Mouse (Mus musculus): ENCODE results near the gene Mphosph6.

The Mphosph6 gene

DNA sequence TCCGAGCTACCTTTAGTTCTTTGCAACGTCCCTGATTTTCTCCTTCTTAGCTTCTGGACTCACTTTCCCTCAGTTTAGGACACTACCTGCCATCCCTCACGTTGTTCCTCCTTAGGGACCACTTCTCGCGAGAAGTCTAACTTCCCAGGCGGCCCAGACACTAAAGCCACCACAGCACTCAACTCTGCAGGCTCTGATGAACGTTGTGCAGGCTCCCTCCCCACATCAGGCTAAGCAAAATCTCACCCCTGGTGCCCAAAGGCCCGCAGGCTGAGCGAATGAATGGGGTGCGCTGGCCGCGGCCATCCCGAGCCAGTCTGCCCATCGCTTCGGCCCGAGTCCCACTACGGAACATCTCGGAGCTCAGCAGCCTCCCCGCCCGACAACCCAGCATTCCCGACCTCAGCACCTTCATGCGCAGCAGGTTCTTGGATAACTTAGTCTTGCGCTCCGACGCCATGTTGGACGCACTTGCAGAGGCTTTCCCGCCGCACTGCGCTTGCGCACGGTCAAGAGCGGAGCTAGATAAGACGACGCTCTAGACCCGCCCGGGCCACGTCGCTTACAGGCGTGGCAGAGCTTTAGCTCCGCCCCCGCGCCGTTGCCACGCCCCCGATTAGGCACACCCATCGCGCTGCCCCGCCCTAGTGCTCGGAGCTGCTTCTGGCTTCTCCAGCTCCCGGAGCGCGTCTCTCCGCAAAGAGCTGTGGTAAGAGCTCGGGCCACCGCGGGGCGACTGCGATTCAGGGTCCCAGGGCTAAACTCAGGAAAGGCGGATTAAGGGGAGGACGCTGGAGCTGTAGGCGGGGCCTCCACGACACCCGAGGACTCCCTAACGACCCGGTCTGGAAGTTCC, at the start of gene Mphosph6:
Gene Mphosph6 (minus strand): TSS at position 501 of the 856 bp plus-strand sequence.
- DNase-seq, result peak; percentile 99

DNA sequence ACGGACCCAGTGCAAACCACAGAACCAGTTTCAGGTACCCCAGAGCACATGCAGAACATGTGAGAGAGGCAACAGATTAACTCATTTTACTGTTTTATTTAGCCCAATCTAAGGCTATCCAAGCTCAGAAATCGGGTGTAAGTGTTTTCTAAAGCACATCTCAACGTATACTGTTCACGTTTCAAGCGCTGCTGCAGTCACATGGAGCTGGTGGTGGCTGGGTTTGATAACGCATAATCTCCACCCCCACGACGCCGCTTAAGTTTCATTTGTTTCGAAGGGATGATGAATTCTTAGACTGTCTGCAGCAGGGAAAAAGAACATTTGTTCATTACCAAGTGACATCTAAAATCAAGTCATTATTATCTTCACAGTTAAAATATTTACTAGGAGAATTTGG, 48.7 kb upstream of the Mphosph6 start:
- DNase-seq, result no peak

DNA sequence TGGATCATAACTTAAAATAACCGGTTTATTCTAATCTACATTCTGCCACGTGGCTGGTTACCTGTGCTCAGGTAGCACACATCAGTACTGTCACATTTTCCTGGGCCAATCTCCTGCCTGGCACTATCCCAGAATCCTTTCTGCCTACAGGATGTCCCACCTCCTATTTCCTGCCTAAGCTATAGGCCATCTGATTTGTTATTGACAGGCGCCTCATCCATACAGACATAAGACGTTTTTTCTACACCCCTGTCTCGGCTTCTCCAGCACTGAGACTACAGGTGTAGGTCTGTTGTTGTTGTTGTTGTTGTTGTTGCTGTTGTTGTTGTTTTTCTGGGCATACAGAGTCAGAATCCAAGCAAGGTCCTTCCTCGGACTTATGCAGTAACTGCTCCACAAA, 46.1 kb upstream of the Mphosph6 start:
- no peak for DNase-seq

DNA sequence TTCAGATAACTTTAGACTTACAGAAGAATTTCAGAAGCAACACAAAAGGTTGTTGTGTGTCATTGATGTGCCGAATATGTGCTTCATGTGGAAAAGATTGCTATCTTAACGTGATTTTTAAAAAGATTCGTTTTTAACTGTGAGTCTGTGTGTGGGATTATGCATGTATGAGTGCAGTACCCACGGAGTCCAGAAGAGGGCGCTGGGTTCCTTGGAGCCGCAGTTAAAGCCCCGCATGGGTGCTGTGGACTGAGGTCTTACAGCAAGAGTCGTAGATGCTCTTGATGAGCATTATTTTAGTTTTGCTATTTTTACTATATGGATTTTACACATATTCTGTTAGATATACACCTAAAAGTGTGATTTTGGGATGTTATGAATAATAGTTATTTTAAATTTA, 42.0 kb upstream of the Mphosph6 start:
- no peak for DNase-seq

DNA sequence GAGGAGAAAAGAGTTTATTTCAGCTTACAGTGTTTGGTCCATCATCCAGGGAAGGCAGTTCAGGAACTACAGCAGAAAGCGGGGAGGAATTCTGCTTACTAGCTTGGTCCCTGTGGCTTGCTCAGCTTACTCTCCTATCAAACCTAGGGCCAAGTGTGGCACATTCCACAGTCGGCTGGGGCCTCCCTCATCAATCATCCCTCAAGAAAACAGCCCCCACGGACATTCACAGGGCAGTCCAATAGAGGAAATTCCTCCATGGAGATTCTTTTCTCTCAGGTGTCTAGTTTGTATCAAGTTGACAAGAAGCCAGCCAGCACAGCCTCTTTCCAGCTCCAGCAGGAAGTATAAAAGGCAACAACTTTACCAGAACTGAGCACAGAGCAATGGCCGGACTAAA, 11.8 kb upstream of the Mphosph6 start:
- no peak for DNase-seq

DNA sequence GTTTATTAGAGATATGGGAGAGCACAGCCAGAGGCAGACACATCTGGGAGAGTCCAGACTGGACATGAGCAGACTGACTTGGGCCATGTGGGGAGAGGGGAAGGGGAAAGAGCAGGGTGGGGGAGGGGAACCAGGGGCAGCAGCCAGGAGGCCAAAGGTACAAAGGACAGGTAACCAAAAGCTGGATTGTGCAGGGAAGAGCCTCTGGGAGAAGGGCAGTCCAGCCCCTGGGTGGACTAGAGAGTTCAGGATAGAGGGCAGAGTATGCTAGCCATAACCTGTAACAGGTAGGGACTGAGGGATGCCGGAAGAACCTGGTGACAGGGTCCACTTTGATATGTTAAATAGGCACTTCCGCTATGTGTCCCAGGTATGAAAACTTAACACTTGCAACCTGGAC, 8.9 kb upstream of the Mphosph6 start:
- DNase-seq, result no peak

DNA sequence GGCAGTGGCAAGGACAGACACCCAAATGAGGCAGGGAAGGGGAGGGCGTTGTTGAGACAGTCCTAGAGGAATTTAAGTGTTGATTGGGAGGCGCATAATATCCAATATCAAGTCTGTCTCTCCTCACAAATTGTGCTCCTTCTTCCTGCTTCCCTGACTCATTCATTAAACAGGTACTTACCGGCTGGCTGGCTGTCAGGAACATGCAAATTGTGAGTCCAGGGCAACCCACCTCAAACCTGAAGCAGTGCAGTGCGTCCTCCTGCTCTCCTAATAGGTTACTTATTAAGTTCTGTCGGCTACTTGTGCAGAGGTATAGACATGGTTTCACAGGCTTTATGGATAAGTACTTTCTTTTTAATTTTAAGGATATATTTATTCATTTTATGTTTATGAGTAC, 3.7 kb upstream of the Mphosph6 start:
- peak; percentile 76 for DNase-seq

DNA sequence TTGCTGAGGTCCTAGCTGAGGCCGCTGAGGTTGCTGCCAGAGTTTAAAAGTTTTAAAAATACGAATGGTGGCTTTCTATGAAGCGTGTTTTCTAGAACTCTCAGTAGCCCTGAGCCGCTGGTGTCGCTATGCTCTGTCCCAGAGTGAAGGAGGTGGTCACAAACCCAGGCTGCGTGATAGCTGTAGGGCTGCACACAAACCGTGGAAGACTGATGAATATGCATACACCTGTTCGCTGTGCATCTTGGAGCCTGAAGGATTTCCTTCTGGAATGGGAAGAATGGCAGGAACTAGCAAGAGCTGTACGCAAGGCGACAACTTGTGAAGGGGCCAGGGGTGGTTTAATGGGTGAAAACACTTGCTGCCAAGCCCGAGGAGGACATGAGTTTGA, 551 bp upstream of the Mphosph6 start:
- DNase-seq, result no peak

DNA sequence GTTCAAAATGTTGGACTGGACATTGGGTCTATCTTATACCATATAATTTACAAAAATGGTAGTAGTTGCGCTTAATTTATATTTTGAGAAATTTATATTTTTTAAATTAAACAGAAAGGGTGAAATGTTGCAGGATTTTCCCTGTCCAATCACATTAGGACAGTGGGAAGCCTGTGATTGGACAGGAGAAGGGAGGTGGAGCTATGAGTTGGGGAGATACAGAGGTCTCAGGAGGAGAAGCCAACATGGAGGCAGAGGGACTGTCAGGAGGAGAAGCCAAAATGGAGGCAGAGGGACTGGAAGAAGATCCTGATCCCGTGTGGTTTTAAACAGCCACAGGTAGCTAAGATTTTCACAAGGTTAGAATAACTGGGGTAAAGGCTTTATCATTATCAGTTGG, 3.7 kb downstream of the Mphosph6 start:
- DNase-seq, result no peak

DNA sequence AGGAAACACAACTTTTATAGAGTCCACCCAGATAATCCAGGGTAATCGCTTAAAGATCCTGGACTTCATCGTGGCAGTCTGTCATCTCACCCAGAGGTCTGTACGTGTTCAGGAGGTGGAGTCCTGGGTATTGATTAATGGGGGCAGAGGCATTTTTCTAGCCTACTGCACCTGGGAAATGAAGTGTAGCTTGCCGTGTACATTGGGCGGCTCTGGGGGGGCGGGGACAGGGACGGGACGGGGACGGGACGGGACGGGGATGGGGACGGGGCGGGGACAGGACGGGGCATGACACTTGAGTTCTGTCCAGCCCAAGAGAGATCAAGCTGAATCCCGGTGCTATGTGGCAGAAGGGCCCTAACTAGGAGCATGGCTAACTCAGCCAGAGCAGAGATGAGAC, 5.3 kb downstream of the Mphosph6 start:
- DNase-seq, result no peak

DNA sequence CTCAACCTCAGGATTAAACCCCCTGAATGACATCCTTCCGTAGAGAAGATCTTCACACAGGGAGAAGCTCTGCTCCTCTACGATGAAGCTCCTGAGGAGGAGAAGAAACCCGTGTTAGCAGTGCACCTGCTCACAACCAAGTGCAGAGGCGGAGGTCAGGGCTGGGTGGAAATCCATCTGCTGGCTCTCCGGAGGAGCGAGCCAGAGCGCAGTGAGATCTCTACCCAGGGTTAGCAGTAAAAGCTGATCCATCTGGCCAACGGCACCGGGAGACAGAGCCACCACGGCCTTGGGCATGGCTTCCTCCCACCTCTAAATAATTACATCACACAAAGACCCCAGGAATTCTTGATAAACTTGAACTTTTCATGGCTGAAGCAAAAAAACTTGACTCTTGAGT, 7.2 kb downstream of the Mphosph6 start:
- no peak for DNase-seq

DNA sequence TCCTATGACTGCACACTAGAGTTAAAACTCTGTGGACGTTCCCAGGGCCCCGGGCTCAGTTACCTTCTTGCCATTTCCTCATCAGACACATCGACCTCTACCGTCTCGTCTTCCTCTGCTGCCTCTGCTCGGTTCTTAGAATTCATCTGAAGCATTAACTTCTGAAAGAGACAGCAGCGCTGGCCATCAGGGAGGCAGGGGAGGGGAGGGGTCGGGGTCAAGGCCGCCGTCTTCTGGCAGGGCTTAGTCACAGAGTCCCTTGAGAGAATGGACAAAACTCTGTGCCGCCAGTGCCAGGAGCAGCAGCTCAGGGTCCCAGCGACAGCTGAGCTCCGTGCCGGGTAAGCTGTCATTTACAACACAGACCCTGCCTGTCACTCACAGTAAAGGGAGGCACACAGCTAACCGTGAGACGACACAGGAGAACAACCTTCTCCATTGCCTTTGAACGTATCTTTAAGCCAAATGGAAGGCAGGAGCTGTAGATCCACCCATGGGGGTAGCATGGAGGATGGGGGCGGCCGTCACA, 9.1 kb downstream of the Mphosph6 start:
- DNase-seq, result peak; percentile 7

DNA sequence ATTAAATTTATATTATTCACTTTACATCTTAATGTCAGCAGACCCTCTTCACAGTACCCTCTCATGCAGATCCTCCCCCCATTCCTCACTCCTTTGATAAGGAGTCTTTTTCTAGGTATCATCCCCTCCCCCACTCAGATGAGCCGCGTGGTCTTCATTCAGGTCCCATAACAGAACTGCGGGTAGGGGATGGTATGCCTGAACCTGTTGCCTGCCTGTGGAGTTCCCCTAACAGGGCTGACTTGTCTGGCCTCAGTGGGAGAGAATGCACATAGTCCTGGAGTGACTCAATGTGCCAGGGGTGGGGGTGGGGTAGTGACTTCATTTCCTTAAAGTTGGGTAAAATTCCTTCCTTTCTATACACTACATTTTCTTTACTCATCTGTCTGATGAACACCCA, 15.3 kb downstream of the Mphosph6 start:
- DNase-seq, result no peak

DNA sequence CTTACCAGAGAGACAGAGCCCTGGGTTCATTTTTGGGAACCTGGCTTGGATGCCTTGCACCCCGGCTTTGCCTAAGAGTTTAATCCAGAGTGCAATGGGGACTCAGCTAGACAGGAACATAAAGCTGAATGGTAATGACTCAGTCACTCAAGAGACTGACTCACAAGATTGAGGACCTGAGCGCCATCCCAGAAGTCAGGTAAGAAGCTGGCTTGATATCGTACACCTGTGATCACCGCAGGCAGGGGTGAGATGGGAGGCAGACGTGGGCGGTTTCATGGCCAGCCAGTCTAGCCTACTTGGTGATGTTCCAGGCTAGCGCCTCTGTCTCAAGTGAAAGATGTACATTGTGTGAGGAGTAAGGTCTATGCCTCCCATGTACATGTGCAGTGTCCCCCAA, 18.7 kb downstream of the Mphosph6 start:
- no peak for DNase-seq

DNA sequence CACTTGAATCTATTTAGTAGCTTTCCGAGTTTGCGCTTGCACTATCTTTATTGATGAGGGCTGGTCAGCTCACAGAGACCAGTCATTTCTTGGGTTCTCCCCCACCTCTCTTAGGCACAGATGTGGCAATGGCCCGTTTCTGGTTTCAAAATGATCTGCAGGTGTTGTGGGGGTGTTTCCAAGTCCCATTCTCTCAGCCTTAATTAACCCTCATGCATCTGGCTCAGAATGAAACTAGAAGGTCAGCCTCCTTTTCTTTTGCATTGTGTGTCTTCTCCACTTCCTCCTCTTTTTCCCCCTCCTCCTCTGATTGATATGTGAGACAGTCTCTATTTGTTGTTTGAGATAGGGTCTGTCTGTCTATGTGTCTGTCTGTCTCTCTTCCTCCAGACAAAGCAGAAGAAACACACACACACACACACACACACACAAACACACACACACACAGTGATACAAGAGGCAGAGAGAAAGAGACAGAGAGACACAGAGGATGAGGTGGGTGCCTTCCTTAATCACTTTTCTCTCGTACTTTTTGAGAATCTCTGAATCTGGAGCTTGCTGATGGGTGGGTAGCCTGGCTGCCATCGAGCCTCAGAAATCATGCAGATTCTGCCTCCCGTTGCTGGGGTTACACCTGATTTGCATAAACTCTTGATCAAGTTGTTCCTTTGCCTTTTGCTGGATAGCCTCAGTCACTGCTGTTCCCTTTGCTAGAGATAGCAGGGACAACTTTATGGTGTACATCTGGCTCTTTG, 20.2 kb downstream of the Mphosph6 start:
- no peak for DNase-seq

DNA sequence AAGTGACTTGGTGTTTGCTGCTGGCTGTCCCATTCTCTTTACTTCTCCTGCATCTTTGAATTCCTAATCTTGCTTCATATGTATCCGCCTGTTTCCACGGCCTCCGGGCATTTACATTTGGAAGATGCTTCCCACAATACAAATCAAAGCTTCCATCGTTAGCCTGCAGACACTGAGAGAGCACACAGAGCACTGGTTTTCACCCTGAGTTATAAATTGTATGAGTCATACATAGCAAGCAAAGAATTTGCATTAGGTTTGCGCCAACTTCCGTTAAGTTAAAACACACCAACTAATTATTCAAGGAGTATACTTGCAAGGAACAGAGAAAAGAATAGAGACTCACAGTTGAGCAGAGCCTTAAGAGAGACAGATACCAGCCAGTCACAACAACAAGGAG, 22.4 kb downstream of the Mphosph6 start:
- no peak for DNase-seq

DNA sequence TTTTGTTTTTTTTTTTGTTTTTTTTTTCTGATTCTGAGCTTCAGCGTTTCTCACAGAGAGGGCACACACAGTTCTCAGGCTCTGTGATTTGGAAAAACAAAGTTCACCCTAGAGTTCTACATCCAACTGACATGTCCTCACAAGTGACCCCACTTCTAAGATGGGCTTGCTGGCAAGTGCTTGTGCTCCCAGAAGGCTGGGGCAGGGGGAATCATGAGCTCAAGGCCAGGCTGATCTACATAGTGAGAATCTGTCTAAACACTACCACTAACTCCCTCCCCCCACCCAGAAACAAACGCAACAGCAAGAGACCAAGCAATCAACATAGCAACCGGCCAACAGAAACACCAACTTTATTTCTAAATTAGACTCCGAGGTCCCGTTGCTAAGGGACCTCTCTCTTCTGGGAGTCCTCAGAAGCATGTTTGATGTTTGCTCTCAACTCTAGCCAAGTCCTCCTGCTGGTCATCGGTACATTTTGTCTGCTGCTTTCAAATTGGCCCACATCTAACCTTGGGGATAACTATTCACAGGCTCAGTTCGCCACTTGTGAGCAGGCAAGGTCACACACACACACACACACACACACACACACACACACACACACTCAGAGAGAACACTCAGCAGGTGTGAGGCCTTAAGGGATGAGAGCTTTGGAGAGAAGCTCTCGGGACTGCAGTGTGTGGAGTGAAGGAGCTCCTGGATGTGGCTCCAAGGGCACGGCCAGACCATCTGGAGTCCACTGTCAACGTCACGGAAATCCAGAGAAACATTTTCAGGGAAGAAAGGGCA, 23.0 kb downstream of the Mphosph6 start:
- DNase-seq, result peak; percentile 12

DNA sequence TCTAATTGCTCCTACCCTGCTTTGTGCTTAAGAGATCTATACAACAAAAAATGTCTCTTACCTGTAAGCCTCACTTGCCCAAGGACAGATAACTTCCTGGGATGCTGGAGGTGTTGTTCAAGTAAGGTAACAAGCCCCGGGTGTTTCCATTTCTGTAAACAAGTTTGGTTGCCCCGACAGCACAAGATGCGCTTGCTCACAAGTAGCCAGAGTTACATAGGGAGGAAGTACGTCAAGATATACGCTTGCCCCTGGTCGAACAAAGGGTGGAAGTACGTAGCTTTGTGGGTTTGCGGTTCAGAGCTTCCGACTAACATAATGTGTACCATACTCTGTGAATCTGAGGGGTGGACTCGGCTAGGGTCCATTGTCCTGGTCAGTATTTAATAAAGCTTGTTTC, 25.7 kb downstream of the Mphosph6 start:
- DNase-seq, result no peak

DNA sequence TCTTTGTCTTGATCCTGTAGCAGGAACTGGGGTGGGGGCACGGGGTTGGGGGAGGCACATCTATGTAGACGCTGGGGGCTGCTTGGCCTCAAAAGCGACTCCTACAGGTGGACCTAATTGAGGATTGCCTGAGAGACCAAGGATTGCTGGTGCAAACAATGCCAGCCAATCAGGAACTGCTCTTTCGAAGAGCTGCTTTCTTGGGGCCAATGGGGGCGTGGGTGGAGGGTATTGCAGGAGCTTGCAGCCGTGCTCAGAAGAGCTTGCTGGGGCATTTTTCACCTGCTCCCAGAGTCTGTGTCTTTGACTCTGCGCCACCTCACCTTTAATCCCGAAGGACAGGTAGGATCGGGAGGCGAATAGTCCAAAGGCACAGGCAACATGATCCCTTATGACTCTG, 26.1 kb downstream of the Mphosph6 start:
- no peak for DNase-seq

DNA sequence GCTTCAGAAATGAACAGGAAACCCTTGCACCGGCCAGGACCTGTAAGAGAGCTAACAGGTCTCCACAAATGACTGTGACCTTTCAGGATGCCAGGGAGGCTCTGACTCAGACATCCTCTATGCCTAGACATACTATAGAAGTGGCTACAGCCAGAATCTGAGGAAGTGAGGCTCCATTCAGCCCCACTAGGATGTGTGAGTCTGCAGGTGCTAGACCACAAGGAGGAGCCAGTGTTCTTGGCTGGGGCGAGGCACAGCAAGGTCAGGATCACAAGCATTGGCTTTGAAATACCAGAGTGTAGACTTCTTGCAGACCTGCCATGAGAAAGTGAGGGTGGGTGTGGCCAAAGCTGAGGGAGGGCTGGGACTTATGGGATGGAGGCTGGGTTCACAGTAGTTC, 29.1 kb downstream of the Mphosph6 start:
- DNase-seq, result peak; percentile 29

DNA sequence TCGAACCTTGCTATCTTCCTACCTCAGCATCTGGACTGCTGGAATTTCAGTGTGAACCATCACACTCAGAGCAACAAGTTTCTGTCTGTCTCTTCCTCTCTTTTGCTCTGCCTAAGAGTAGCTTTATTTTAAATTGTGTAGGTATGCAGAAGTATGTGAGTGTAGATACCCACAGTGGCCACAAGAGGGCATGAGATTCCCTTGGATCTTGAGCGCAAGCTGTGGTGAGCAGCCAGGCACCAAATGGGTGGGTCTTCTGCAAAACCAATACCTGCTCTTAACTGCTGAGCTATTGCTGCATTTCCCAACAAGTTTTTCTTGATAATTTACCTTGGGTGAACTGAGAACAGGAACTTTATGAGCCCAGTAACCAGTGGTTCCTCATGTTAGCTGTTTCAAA, 29.6 kb downstream of the Mphosph6 start:
- DNase-seq, result peak; percentile 50

DNA sequence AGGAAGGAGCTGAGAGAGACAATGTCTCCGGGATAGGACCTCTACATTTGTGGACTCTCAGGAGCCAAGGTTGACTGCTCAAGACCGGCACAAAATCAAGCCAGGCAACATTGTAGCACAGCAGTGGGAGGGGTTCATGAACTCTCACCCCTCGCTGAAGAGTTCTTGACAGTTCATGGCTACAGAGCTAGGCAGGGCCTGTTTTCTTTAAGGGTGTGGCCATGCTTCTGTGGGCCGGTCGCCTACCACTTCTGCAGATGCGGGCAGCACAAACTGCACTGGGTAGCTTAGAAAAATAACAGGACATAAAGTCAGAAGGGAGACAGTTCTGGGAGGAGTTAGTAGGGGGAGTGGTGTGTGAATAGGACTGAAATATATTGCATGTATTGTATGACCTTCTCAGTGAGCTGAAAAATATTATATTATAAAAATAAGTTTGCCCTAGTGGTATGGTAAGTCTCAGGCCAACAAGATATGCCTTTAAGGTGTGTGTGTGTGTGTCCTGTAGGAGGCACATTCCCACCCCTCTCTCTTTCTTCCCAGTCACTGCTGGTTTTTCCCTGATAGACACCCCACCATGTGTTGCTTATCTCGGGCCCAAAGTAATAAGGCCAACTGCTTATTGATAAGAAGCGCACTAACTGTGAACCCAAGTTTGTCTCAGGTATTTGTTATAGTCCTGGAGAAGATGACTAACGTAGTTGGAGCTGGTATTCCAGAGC, 30.5 kb downstream of the Mphosph6 start:
- no peak for DNase-seq

DNA sequence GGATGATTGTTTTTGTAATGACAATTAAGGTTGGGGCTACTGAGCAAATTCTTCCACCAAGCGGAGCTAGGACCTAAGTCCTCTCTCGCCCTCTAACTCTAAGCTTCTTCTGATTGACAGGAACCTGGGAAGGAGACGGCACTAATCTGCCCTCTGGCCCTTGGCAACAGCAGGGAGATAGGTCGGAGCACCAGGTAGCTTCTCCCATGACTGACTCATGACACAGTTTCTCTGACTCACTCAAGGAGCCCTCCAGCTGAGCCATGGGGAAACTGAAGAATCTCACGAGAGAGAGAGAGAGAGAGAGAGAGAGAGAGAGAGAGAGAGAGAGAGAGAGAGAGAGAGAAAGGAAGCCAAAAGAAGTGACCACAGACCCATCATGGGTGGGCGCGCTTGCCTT, 32.8 kb downstream of the Mphosph6 start:
- DNase-seq, result no peak

All from kidney, postnatal 14 days (tissue).